Mouse (Mus musculus): ENCODE results near the gene Shank1. TPM values are rescaled to one million over a fixed set of nuclear protein-coding genes. Genes with fewer than 3 reads are reported as not detected.

Shank1 gene
- total and polyA plus RNA-seq, 3 experiments: 0.12 to 3.9 TPM; not detected in 1

DNA sequence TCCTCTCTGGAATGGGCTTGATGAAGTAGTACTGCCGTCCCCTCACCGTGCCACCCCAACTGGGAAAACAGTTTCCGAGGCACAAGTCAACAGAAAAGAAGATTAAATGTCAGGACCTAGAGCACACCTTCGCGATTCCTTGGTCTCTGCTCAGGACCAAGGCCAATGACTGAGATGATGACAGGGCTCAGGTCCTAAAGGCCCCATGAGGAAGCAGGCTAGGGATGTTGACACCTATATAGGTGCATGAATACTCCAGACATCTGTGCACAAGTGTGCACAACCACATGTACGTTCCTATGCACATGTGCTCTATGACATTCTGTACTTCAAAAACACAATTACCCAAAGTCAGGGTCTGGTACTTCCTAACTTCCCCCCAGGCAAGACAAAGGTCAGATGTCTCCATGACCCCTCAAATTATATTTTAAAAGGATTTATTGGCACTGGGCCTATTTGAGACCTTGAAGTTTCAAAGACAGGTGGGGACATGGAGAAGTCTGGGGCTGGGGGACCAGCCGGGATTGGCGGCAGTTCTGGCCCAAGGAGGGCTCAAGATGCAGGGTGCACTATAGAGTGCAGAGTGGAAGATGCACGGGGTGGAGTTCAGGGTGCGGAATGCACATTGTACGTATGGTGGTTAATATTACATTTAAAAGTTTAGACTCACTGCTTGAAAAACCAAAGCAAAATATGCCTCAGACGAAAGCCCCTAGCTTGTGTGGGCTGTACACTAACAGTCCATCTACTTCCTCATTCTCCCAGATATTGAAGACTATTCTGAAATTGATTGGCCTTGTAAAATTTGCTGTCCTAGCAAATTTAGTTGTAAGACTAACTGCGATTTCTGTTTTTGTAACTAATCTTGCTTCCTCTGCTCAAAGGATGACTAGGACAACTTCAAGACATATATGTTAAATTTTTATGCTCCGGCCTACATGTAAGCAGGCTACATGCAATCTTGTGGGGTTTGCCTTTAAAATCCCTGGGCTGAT is 6.4 kb upstream of the Shank1 start:
- peak; percentile 73 for TF ChIP-seq MAFK (IDR thresholded peaks at IDR 0.05; ENCODE audit: borderline replicate concordance, low read depth, low read length)
- TF ChIP-seq ELF1 (IDR thresholded peaks at IDR 0.05; ENCODE audit: low read depth, low read length): no peak
- no peak for TF ChIP-seq SMC3 (IDR thresholded peaks at IDR 0.05; ENCODE audit: low read depth, low read length)
- DNase-seq (ENCODE audit: low read depth, low spot score): peak; percentile 62
- peak overlapping the region; percentile 83 for H3K27ac ChIP-seq (ENCODE audit: control insufficient read depth, low read depth, low read length)

DNA sequence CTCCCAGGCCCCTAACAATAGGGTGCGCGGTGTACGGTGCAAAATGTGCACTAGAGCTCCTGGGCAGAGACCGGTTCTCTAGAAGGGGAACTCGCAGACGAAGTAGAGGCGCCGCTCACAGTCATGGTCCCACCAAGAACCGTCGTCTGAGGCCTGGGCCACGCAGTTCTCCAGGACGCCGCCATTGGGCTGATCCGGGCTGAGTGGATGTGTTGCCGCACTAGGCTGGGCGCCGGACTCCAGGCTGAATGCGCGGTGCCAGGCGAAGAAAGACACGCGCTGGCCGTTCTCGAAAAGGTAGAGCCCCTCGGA is 5.6 kb upstream of the Shank1 start:
- DNase-seq (ENCODE audit: low read depth, low spot score): no peak
- Histone ChIP-seq H3K36me3 (ENCODE audit: control insufficient read depth in 1 of 2, insufficient read depth in 2 of 2, low read length in 2 of 2) (peaks cover 0 to 4% of the 10 kb centered on the region in 2 experiments; a peak in 1 of 4 replicates), H3K9me3 (replicated peaks; ENCODE audit: insufficient read depth, low read length) (no peaks in the 10 kb centered on the region), H3K27me3 (ENCODE audit: control insufficient read depth in 1 of 2, insufficient read depth in 2 of 2, low read length in 2 of 2) (no peaks in the 10 kb centered on the region; a peak in 1 of 4 replicates), H3K79me2 (ENCODE audit: control insufficient read depth, insufficient read depth, low read length, poor library complexity) (peaks cover 1% of the 10 kb centered on the region; the same call in 1 of the 2 replicates), H3K4me1 (ENCODE audit: control insufficient read depth in 1 of 2, insufficient read depth in 2 of 2, low read length in 2 of 2) (peaks cover 0 to 10% of the 10 kb centered on the region in 2 experiments; a peak in 2 of 4 replicates), H3K4me3 (ENCODE audit: control insufficient read depth in 1 of 2, insufficient read depth in 1 of 2, low read depth in 2 of 2, low read length in 2 of 2) (peak overlapping the region; percentile 63 to 84), H3K27ac (ENCODE audit: control insufficient read depth, low read depth, low read length) (peak overlapping the region; percentile 83), H3K9ac (ENCODE audit: control insufficient read depth, low read depth, low read length, poor library complexity, severe bottlenecking) (peak overlapping the region; percentile 93)
- TF ChIP-seq SIN3A (IDR thresholded peaks at IDR 0.05; ENCODE audit: low read length) (0 out of 2 replicates have a peak, but pooled peaks have one; percentile 22), TBP (IDR thresholded peaks at IDR 0.05; ENCODE audit: low read depth, low read length) (no peak)

More for the DNA sequence above, 6.4 kb upstream of the Shank1 start:
- peaks cover 0 to 10% of the 10 kb centered on the region in 2 experiments; a peak in 2 of 4 replicates for H3K4me1 ChIP-seq (ENCODE audit: control insufficient read depth in 1 of 2, insufficient read depth in 2 of 2, low read length in 2 of 2)
- H3K9ac ChIP-seq (ENCODE audit: control insufficient read depth, low read depth, low read length, poor library complexity, severe bottlenecking): peak overlapping the region; percentile 93
- no peaks in the 10 kb centered on the region for H3K9me3 ChIP-seq (replicated peaks; ENCODE audit: insufficient read depth, low read length)
- H3K27me3 ChIP-seq (ENCODE audit: control insufficient read depth in 1 of 2, insufficient read depth in 2 of 2, low read length in 2 of 2): peaks cover 0 to 2% of the 10 kb centered on the region in 2 experiments; a peak in 1 of 4 replicates
- peak overlapping the region; percentile 63 to 84 for H3K4me3 ChIP-seq (ENCODE audit: control insufficient read depth in 1 of 2, insufficient read depth in 1 of 2, low read depth in 2 of 2, low read length in 2 of 2)
- H3K79me2 ChIP-seq (ENCODE audit: control insufficient read depth, insufficient read depth, low read length, poor library complexity): peaks cover 1% of the 10 kb centered on the region; the same call in 1 of the 2 replicates
- H3K36me3 ChIP-seq (ENCODE audit: control insufficient read depth in 1 of 2, insufficient read depth in 2 of 2, low read length in 2 of 2): peaks cover 0 to 4% of the 10 kb centered on the region in 2 experiments; a peak in 1 of 4 replicates

DNA sequence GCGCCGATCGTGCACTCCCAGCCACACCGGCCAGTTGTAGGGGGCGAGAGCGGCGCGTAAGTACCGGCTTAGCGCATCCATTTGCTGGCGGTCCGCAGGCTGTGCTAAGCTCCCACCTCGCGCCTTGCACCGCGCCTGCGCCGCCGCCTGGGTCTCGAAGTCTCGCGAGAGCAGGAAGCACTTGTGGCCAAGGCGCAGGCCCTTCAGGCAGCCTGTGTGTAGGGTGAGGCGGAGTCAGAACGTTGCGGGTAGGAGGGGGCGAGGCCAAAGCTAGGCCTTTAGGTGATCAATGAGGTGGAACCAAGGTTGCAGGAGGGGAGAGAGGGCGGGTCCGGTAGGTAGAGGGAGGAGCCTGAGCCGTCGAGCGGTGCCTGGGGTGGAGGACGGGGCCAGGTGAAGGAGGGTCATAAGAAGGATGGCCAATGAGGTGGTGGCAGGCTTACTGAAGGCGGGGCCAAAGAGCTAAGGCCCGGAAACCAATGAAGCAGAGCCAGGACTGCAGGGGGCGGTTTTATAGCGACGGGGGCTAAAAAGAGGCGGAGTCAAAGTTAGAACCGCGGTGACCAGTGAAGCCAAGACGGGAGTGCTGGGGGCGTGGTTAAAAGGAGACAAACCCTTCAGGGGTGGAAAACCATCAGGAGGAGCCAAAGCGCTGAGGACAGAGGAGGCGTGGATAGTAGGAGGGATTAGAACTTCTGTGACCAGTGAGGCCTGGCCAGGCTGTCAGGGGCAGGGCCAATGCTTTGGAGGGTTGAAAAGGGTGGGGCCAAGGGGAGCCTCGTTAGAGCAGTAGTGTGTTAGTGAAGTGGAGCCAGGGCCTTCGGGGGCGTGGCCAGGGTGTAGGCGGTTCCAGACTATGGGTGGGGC is 5.0 kb upstream of the Shank1 start:
- Histone ChIP-seq H3K9ac (ENCODE audit: control insufficient read depth, low read depth, low read length, poor library complexity, severe bottlenecking) (peak overlapping the region; percentile 93), H3K4me1 (ENCODE audit: control insufficient read depth in 1 of 2, insufficient read depth in 2 of 2, low read length in 2 of 2) (peaks cover 0 to 10% of the 10 kb centered on the region in 2 experiments; a peak in 2 of 4 replicates), H3K9me3 (replicated peaks; ENCODE audit: insufficient read depth, low read length) (no peaks in the 10 kb centered on the region), H3K27me3 (ENCODE audit: control insufficient read depth in 1 of 2, insufficient read depth in 2 of 2, low read length in 2 of 2) (no peaks in the 10 kb centered on the region; a peak in 1 of 4 replicates), H3K4me3 (ENCODE audit: control insufficient read depth in 1 of 2, insufficient read depth in 1 of 2, low read depth in 2 of 2, low read length in 2 of 2) (peak overlapping the region; percentile 63 to 84), H3K79me2 (ENCODE audit: control insufficient read depth, insufficient read depth, low read length, poor library complexity) (peaks cover 1% of the 10 kb centered on the region; the same call in 1 of the 2 replicates), H3K27ac (ENCODE audit: control insufficient read depth, low read depth, low read length) (peak overlapping the region; percentile 83), H3K36me3 (ENCODE audit: control insufficient read depth in 1 of 2, insufficient read depth in 2 of 2, low read length in 2 of 2) (peaks cover 0 to 4% of the 10 kb centered on the region in 2 experiments; a peak in 1 of 4 replicates)
- DNase-seq (ENCODE audit: low read depth, low spot score): peak; percentile 99
- TF ChIP-seq NRF1 (IDR thresholded peaks at IDR 0.05; ENCODE audit: insufficient read depth, low read depth, low read length, poor library complexity, severe bottlenecking) (peak; percentile 93), ZC3H11A (IDR thresholded peaks at IDR 0.05; ENCODE audit: low read depth, low read length) (no peak), EP300 (IDR thresholded peaks at IDR 0.05; ENCODE audit: low read depth in 1 of 2, low read length in 2 of 2) (no peak), GATA1 (IDR thresholded peaks at IDR 0.05; ENCODE audit: low read depth, low read length) (no peak), ZNF384 (IDR thresholded peaks at IDR 0.05; ENCODE audit: low read depth, low read length) (no peak), CHD2 (IDR thresholded peaks at IDR 0.05; ENCODE audit: low read length) (peak; percentile 97), TCF12 (IDR thresholded peaks at IDR 0.05; ENCODE audit: low read depth, low read length) (peak; percentile 48; the same call in 1 of the 2 replicates), POLR2AphosphoS5 (IDR thresholded peaks at IDR 0.05; ENCODE audit: borderline replicate concordance, low read depth, low read length) (no peak), NELFE (IDR thresholded peaks at IDR 0.05; ENCODE audit: low read depth, low read length) (peak; percentile 96), CTCF (IDR thresholded peaks at IDR 0.05 in 2 of 3, conservative IDR thresholded peaks at IDR 0.05 in 1 of 3; ENCODE audit: control insufficient read depth in 1 of 3, insufficient read depth in 1 of 3, low read depth in 2 of 3, low read length in 3 of 3, poor library complexity in 1 of 3, severe bottlenecking in 1 of 3) (no peak), KAT2A (conservative IDR thresholded peaks at IDR 0.05; ENCODE audit: low read depth, low read length) (0 out of 2 replicates have a peak, but pooled peaks have one; percentile 35), SMC3 (IDR thresholded peaks at IDR 0.05; ENCODE audit: low read depth, low read length) (no peak), E2F4 (IDR thresholded peaks at IDR 0.05; ENCODE audit: borderline replicate concordance, low read depth, low read length) (no peak), RCOR1 (IDR thresholded peaks at IDR 0.05; ENCODE audit: low read depth, low read length) (no peak), TAL1 (IDR thresholded peaks at IDR 0.05; ENCODE audit: low read length) (no peak), SIN3A (IDR thresholded peaks at IDR 0.05; ENCODE audit: low read length) (no peak; the same call in 1 of the 2 replicates), RAD21 (IDR thresholded peaks at IDR 0.05; ENCODE audit: low read depth, low read length) (no peak)
